Mouse (Mus musculus) heart, postnatal 0 days (tissue): ENCODE measurements around the gene Mid1.

Experiments used
- CTCF ChIP-seq: IDR thresholded peaks from 2 replicates; pipeline ENCODE4 v1.5.1; 2016; ENCODE audit warnings: antibody characterized with exemption, control low read depth, low read depth
- EP300 ChIP-seq: IDR thresholded peaks from 2 replicates; pipeline ENCODE4 v1.6.1; 2016; ENCODE audit warnings: antibody characterized with exemption, low read depth

DNA sequence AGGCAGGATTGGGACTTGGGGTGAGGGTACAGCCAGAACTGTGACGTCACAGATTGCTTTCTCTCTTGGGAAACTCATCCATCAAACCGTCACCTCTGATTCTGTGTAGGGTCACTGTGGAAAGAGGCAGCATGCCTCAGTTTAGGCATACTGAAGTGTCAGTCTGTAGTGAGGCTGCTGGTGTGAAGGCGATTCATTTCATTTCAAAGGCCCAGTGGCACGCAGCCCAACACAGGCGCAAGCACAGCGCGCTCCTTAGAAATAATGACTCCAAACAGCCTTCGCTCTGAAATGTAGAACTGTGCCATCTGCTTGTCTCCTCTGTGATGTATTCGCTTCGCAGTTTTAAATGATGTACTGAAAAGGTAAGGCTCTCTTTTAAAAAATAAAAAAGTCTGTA, 141.9 kb downstream of the Mid1 start:
- no peak for TF ChIP-seq CTCF
- TF ChIP-seq EP300, result no peak
